Mouse (Mus musculus): ENCODE data around the gene Dner. TPM values are rescaled to one million over a fixed set of nuclear protein-coding genes. Genes with fewer than 3 reads are reported as not detected.

Dner gene
- total and polyA plus RNA-seq, 3 experiments: not detected

- Histone ChIP-seq H3K27me3 (ENCODE audit: control insufficient read depth in 1 of 2, insufficient read depth in 2 of 2, low read length in 2 of 2) (no peaks in the 10 kb centered on the region), H3K79me2 (ENCODE audit: control insufficient read depth, insufficient read depth, low read length, poor library complexity) (no peaks in the 10 kb centered on the region), H3K4me1 (ENCODE audit: control insufficient read depth in 1 of 2, insufficient read depth in 2 of 2, low read length in 2 of 2) (no peaks in the 10 kb centered on the region), H3K27ac (ENCODE audit: control insufficient read depth, low read depth, low read length) (no peak overlapping the region), H3K9me3 (replicated peaks; ENCODE audit: insufficient read depth, low read length) (no peaks in the 10 kb centered on the region), H3K4me3 (ENCODE audit: control insufficient read depth in 1 of 2, insufficient read depth in 1 of 2, low read depth in 2 of 2, low read length in 2 of 2) (no peak overlapping the region), H3K36me3 (ENCODE audit: control insufficient read depth in 1 of 2, insufficient read depth in 2 of 2, low read length in 2 of 2) (no peaks in the 10 kb centered on the region), H3K9ac (ENCODE audit: control insufficient read depth, low read depth, low read length, poor library complexity, severe bottlenecking) (no peak overlapping the region)
- TF ChIP-seq ZKSCAN1 (IDR thresholded peaks at IDR 0.05; ENCODE audit: low read depth, low read length) (no peak), MAZ (IDR thresholded peaks at IDR 0.05; ENCODE audit: low read depth, low read length) (no peak), TBP (IDR thresholded peaks at IDR 0.05; ENCODE audit: low read depth, low read length) (no peak), MAX (IDR thresholded peaks at IDR 0.05; ENCODE audit: low read length) (no peak), BHLHE40 (IDR thresholded peaks at IDR 0.05; ENCODE audit: borderline replicate concordance, low read depth, low read length) (no peak), RAD21 (IDR thresholded peaks at IDR 0.05; ENCODE audit: low read depth, low read length) (no peak), CTCF (IDR thresholded peaks at IDR 0.05 in 2 of 3, conservative IDR thresholded peaks at IDR 0.05 in 1 of 3; ENCODE audit: control insufficient read depth in 1 of 3, insufficient read depth in 1 of 3, low read depth in 2 of 3, low read length in 3 of 3, poor library complexity in 1 of 3, severe bottlenecking in 1 of 3) (no peak)
- DNase-seq (ENCODE audit: low read depth, low spot score): no peak
Measured at GRCm38 (mm10) chr1:84599025-84599424, 97.0 kb downstream of the Dner start.

- no peak overlapping the region for H3K4me3 ChIP-seq (ENCODE audit: control insufficient read depth in 1 of 2, insufficient read depth in 1 of 2, low read depth in 2 of 2, low read length in 2 of 2)
- TF ChIP-seq TBP (IDR thresholded peaks at IDR 0.05; ENCODE audit: low read depth, low read length) (no peak), CHD1 (IDR thresholded peaks at IDR 0.05; ENCODE audit: low read depth, low read length) (no peak), ZKSCAN1 (IDR thresholded peaks at IDR 0.05; ENCODE audit: low read depth, low read length) (no peak), RAD21 (IDR thresholded peaks at IDR 0.05; ENCODE audit: low read depth, low read length) (no peak), EP300 (IDR thresholded peaks at IDR 0.05; ENCODE audit: low read depth in 1 of 2, low read length in 2 of 2) (no peak), MYB (IDR thresholded peaks at IDR 0.05; ENCODE audit: low read depth, low read length) (no peak), ETS1 (IDR thresholded peaks at IDR 0.05; ENCODE audit: low read depth, low read length) (no peak), SIN3A (IDR thresholded peaks at IDR 0.05; ENCODE audit: low read length) (no peak)
- no peaks in the 10 kb centered on the region for H3K79me2 ChIP-seq (ENCODE audit: control insufficient read depth, insufficient read depth, low read length, poor library complexity)
- H3K9ac ChIP-seq (ENCODE audit: control insufficient read depth, low read depth, low read length, poor library complexity, severe bottlenecking): no peak overlapping the region
- no peaks in the 10 kb centered on the region for H3K27me3 ChIP-seq (ENCODE audit: control insufficient read depth in 1 of 2, insufficient read depth in 2 of 2, low read length in 2 of 2)
- no peaks in the 10 kb centered on the region for H3K36me3 ChIP-seq (ENCODE audit: control insufficient read depth in 1 of 2, insufficient read depth in 2 of 2, low read length in 2 of 2)
- H3K27ac ChIP-seq (ENCODE audit: control insufficient read depth, low read depth, low read length): no peak overlapping the region
- no peaks in the 10 kb centered on the region for H3K4me1 ChIP-seq (ENCODE audit: control insufficient read depth in 1 of 2, insufficient read depth in 2 of 2, low read length in 2 of 2)
- no peaks in the 10 kb centered on the region for H3K9me3 ChIP-seq (replicated peaks; ENCODE audit: insufficient read depth, low read length)
- DNase-seq (ENCODE audit: low read depth, low spot score): no peak
Measured at GRCm38 (mm10) chr1:84596023-84596422, 100.0 kb downstream of the Dner start.

GRCm38 (mm10) chr1:84592394-84592793 lies 103.6 kb downstream of the Dner start:
- H3K4me3 ChIP-seq (ENCODE audit: control insufficient read depth in 1 of 2, insufficient read depth in 1 of 2, low read depth in 2 of 2, low read length in 2 of 2): no peak overlapping the region
- H3K27me3 ChIP-seq (ENCODE audit: control insufficient read depth in 1 of 2, insufficient read depth in 2 of 2, low read length in 2 of 2): no peaks in the 10 kb centered on the region
- no peak for DNase-seq (ENCODE audit: low read depth, low spot score)
- no peak overlapping the region for H3K9ac ChIP-seq (ENCODE audit: control insufficient read depth, low read depth, low read length, poor library complexity, severe bottlenecking)
- no peak for TF ChIP-seq GATA1 (IDR thresholded peaks at IDR 0.05; ENCODE audit: low read depth, low read length)
- TF ChIP-seq E2F4 (IDR thresholded peaks at IDR 0.05; ENCODE audit: borderline replicate concordance, low read depth, low read length): no peak
- no peak for TF ChIP-seq ZNF384 (IDR thresholded peaks at IDR 0.05; ENCODE audit: low read depth, low read length)
- no peak for TF ChIP-seq NELFE (IDR thresholded peaks at IDR 0.05; ENCODE audit: low read depth, low read length)
- no peak for TF ChIP-seq UBTF (IDR thresholded peaks at IDR 0.05; ENCODE audit: borderline replicate concordance, insufficient read depth, low read depth, low read length)
- no peak for TF ChIP-seq ZC3H11A (IDR thresholded peaks at IDR 0.05; ENCODE audit: low read depth, low read length)
- TF ChIP-seq MAFK (IDR thresholded peaks at IDR 0.05; ENCODE audit: borderline replicate concordance, low read depth, low read length): no peak
- no peaks in the 10 kb centered on the region for H3K4me1 ChIP-seq (ENCODE audit: control insufficient read depth in 1 of 2, insufficient read depth in 2 of 2, low read length in 2 of 2)
- H3K9me3 ChIP-seq (replicated peaks; ENCODE audit: insufficient read depth, low read length): no peaks in the 10 kb centered on the region
- no peaks in the 10 kb centered on the region for H3K36me3 ChIP-seq (ENCODE audit: control insufficient read depth in 1 of 2, insufficient read depth in 2 of 2, low read length in 2 of 2)
- H3K79me2 ChIP-seq (ENCODE audit: control insufficient read depth, insufficient read depth, low read length, poor library complexity): no peaks in the 10 kb centered on the region
- H3K27ac ChIP-seq (ENCODE audit: control insufficient read depth, low read depth, low read length): no peak overlapping the region

Data from MEL (cell line).